Mouse (Mus musculus) stomach, embryonic 14.5 days (tissue): ENCODE measurements around the gene Lasp1. TPM values are rescaled to one million over a fixed set of nuclear protein-coding genes. Genes with fewer than 3 reads are reported as not detected.
"Not testable (repeated sequence)": the region's sequence is repeated elsewhere in the genome, so short reads cannot be mapped to it uniquely, and the experiment has no call there.

Experiments
- ATAC-seq: fragments of 200-750 bp; cut with Nextera tagmentation; 2 replicates; pipeline ENCODE4 v1.8.0; 2017; ENCODE audit warnings: low read depth, moderate TSS enrichment; ENCODE audit not compliant: insufficient number of reproducible peaks, insufficient read depth, low FRiP score
- H3K27ac ChIP-seq: fragments of 300-500 bp; sonication (generic); 2 replicates; pipeline ENCODE4 v1.5.1; 2014; ENCODE audit warnings: mild to moderate bottlenecking, low read length, moderate library complexity, mixed read lengths
- H3K27me3 ChIP-seq: fragments of 300-500 bp; sonication (generic); 2 replicates; pipeline ENCODE4 v1.6.1; 2014; ENCODE audit warnings: low read length, control low read depth, mixed read lengths; ENCODE audit not compliant: control insufficient read depth, insufficient read depth
- H3K36me3 ChIP-seq: fragments of 300-500 bp; sonication (generic); 2 replicates; pipeline ENCODE4 v1.6.1; 2014; ENCODE audit warnings: mild to moderate bottlenecking, control low read depth, low read length, moderate library complexity, mixed read lengths; ENCODE audit not compliant: control insufficient read depth, insufficient read depth
- H3K4me1 ChIP-seq: fragments of 300-500 bp; sonication (generic); 2 replicates; pipeline ENCODE4 v1.6.1; 2014; ENCODE audit warnings: low read length, control low read depth, mixed read lengths; ENCODE audit not compliant: control insufficient read depth, insufficient read depth
- H3K4me2 ChIP-seq: fragments of 300-500 bp; sonication (generic); replicated peaks from 2 replicates; pipeline ENCODE4 v1.6.1; 2014; ENCODE audit warnings: low read depth, low read length, control low read depth
- H3K4me3 ChIP-seq: fragments of 300-500 bp; sonication (generic); 2 replicates; pipeline ENCODE4 v1.5.1; 2014; ENCODE audit warnings: low read depth, low read length, control low read depth
- H3K9ac ChIP-seq: fragments of 300-500 bp; sonication (generic); replicated peaks from 2 replicates; pipeline ENCODE4 v1.6.1; 2014; ENCODE audit warnings: low read depth, mild to moderate bottlenecking, control low read depth, low read length, moderate library complexity, mixed read lengths
- H3K9me3 ChIP-seq: fragments of 300-500 bp; sonication (generic); 2 replicates; pipeline ENCODE4 v1.6.1; 2016; ENCODE audit warnings: low read depth, low read length, control low read depth; ENCODE audit not compliant: control insufficient read depth
- WGBS: fragments of 180-500 bp; shearing (Covaris S2); extraction: QIAGEN DNeasy Blood & Tissue Kit; methylation state at CpG from one replicate; pipeline ENCODE4 v1.1.7; 2014; 5-methylcytosine and 5-hydroxymethylcytosine counted together
- polyA plus RNA-seq: library from polyadenylated mRNA; unstranded; fragments of >200 nt; fragmentation: Nextera tagmentation; extraction: Ambion mirVana; gene quantifications from 2 replicates; pipeline ENCODE4 v1.2.1, GENCODE M21; 2014

Gene Lasp1
- polyA plus RNA-seq, 1 experiment from 2014 or later, result 73.2 TPM

- no peak for ATAC-seq
- no peak overlapping the region for H3K4me2 ChIP-seq
- H3K4me1 ChIP-seq, result no peaks in the 10 kb centered on the region
- no peaks in the 10 kb centered on the region for H3K27me3 ChIP-seq
- no peak overlapping the region for H3K27ac ChIP-seq
- no peaks in the 10 kb centered on the region for H3K9me3 ChIP-seq
- H3K9ac ChIP-seq, result no peak overlapping the region
- 88% methylated on average over 5 of the region's 5 CpGs for WGBS
- H3K36me3 ChIP-seq, result no peaks in the 10 kb centered on the region
- no peak overlapping the region for H3K4me3 ChIP-seq
These were observed 66.6 kb downstream of the Lasp1 start for GRCm38 (mm10) chr11:97865421-97865820.

- no peak overlapping the region for H3K4me2 ChIP-seq
- no peak for ATAC-seq
- H3K4me1 ChIP-seq, result no peaks in the 10 kb centered on the region
- no peaks in the 10 kb centered on the region for H3K27me3 ChIP-seq
- no peak overlapping the region for H3K27ac ChIP-seq
- H3K9ac ChIP-seq, result no peak overlapping the region
- no peak overlapping the region for H3K4me3 ChIP-seq
- 88% methylated on average over 3 of the region's 3 CpGs for WGBS
- H3K36me3 ChIP-seq, result no peaks in the 10 kb centered on the region
- no peaks in the 10 kb centered on the region for H3K9me3 ChIP-seq
These were observed 67.5 kb downstream of the Lasp1 start for GRCm38 (mm10) chr11:97866091-97866888.

- Histone ChIP-seq H3K4me1 (no peaks in the 10 kb centered on the region), H3K9me3 (no peaks in the 10 kb centered on the region), H3K9ac (no peak overlapping the region), H3K4me2 (no peak overlapping the region), H3K27me3 (no peaks in the 10 kb centered on the region), H3K27ac (no peak overlapping the region), H3K36me3 (no peaks in the 10 kb centered on the region), H3K4me3 (no peak overlapping the region)
- ATAC-seq, result no peak
- WGBS, result 86% methylated on average over 3 of the region's 3 CpGs
These were observed 68.8 kb downstream of the Lasp1 start for GRCm38 (mm10) chr11:97867591-97867990.

GRCm38 (mm10) chr11:97872378-97872777, 73.6 kb downstream of the Lasp1 start:
- not testable (repeated sequence) for H3K4me3 ChIP-seq, H3K36me3 ChIP-seq, H3K9ac ChIP-seq, H3K4me1 ChIP-seq, H3K27ac ChIP-seq, H3K27me3 ChIP-seq, ATAC-seq, H3K4me2 ChIP-seq, H3K9me3 ChIP-seq
- WGBS, result 80% methylated on average over 5 of the region's 5 CpGs

- Histone ChIP-seq H3K9me3 (no peaks in the 10 kb centered on the region), H3K27ac (no peak overlapping the region), H3K4me1 (no peaks in the 10 kb centered on the region), H3K9ac (no peak overlapping the region), H3K36me3 (no peaks in the 10 kb centered on the region), H3K27me3 (no peaks in the 10 kb centered on the region), H3K4me3 (no peak overlapping the region), H3K4me2 (no peak overlapping the region)
- WGBS, result 75% methylated on average over 1 of the region's 1 CpGs
- no peak for ATAC-seq
These were observed 75.6 kb downstream of the Lasp1 start for GRCm38 (mm10) chr11:97874396-97874795.

- 76% methylated on average over 2 of the region's 2 CpGs for WGBS
- Histone ChIP-seq H3K9ac (no peak overlapping the region), H3K27ac (no peak overlapping the region), H3K9me3 (no peaks in the 10 kb centered on the region), H3K36me3 (no peaks in the 10 kb centered on the region), H3K4me3 (no peak overlapping the region), H3K27me3 (no peaks in the 10 kb centered on the region), H3K4me1 (no peaks in the 10 kb centered on the region), H3K4me2 (no peak overlapping the region)
- ATAC-seq, result no peak
These were observed 78.5 kb downstream of the Lasp1 start for GRCm38 (mm10) chr11:97877341-97877740.

GRCm38 (mm10) chr11:97880362-97880761, 81.6 kb downstream of the Lasp1 start:
- ATAC-seq, result no peak
- H3K27me3 ChIP-seq, result no peaks in the 10 kb centered on the region
- no peaks in the 10 kb centered on the region for H3K4me1 ChIP-seq
- no peak overlapping the region for H3K27ac ChIP-seq
- no peak overlapping the region for H3K9ac ChIP-seq
- H3K36me3 ChIP-seq, result no peaks in the 10 kb centered on the region
- H3K4me2 ChIP-seq, result no peak overlapping the region
- 87% methylated on average over 4 of the region's 4 CpGs for WGBS
- no peaks in the 10 kb centered on the region for H3K9me3 ChIP-seq
- H3K4me3 ChIP-seq, result no peak overlapping the region

GRCm38 (mm10) chr11:97883542-97883917, 84.7 kb downstream of the Lasp1 start:
- Histone ChIP-seq H3K9me3 (no peaks in the 10 kb centered on the region), H3K4me3 (peak overlapping the region; percentile 34), H3K4me2 (peak overlapping the region; percentile 36), H3K27me3 (no peaks in the 10 kb centered on the region), H3K9ac (peak overlapping the region; percentile 29; the same call in 1 of the 2 replicates), H3K27ac (peak overlapping the region; percentile 84), H3K4me1 (no peaks in the 10 kb centered on the region), H3K36me3 (no peaks in the 10 kb centered on the region)
- WGBS, result 5% methylated on average over 26 of the region's 26 CpGs
- ATAC-seq, result peak; percentile 53
